Comparison of ENCODE assay signal across 7 mouse cellular contexts in the genomic region with DNA sequence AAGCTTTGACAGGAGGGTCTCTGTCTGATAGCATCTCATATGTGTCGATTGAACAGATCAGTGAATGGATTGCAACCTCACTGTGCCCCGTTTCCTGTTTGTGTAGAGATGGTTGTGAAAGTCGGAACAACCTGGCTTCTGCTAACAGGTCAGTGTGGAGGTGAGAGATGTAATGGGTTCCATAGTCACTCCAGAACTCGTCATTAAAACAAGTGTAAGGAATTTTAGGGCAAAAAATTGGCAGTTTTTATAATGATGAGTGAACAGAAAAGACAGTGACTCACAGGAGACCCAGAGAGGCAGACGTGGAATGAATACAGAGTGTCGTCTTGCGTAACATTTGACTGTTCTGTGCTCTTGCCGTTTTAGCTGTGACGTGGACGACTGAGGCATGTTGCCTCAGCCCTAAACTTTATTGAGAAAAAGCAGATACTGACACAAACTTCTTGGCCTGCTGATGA. TPM values are rescaled to one million over a fixed set of nuclear protein-coding genes. Genes with fewer than 3 reads are reported as not detected.
DNase-seq lines count a peak whose midpoint lies in the region; ATAC-seq lines count a peak whose summit lies in the region.

No protein-coding gene starts in this region.

- no peaks in the 10 kb centered on the region for H3K36me3 ChIP-seq in neural tube, embryonic 11.5 days (ENCODE audit: control insufficient read depth, insufficient read depth, low read length)
- H3K36me3 ChIP-seq in forebrain, embryonic 15.5 days: no peaks in the 10 kb centered on the region
- H3K36me3 ChIP-seq in liver, embryonic 12.5 days: no peaks in the 10 kb centered on the region

- ATAC-seq in neural tube, embryonic 11.5 days (ENCODE audit: insufficient read depth, low FRiP score, low TSS enrichment): no peak
- ATAC-seq in forebrain, embryonic 15.5 days (replicated peaks): no peak
- ATAC-seq in liver, embryonic 12.5 days: no peak
- peak; percentile 66 for ATAC-seq in monocyte, adult 5-6 weeks (replicated peaks; ENCODE audit: insufficient number of reproducible peaks, low FRiP score, low TSS enrichment, poor library complexity, severe bottlenecking)

- H3K4me1 ChIP-seq in neural tube, embryonic 11.5 days (ENCODE audit: control insufficient read depth, insufficient read depth, low read length): no peaks in the 10 kb centered on the region
- H3K4me1 ChIP-seq in forebrain, embryonic 15.5 days: peaks cover 32% of the 10 kb centered on the region
- H3K4me1 ChIP-seq in liver, embryonic 12.5 days: peaks cover 35% of the 10 kb centered on the region

- no peak for DNase-seq in neural tube, embryonic 11.5 days (ENCODE audit: low spot score)
- DNase-seq in neural tube, embryonic 10.5 days (ENCODE audit: extremely low spot score, low spot score): no peak
- peak; percentile 18 for DNase-seq in adrenal gland, postnatal 25 days
- DNase-seq in retina, postnatal 1 day: no peak

- WGBS in neural tube, embryonic 11.5 days: 75% methylated on average over 10 of the region's 10 CpGs
- 70% methylated on average over 10 of the region's 10 CpGs for WGBS in forebrain, embryonic 15.5 days
- 39% methylated on average over 10 of the region's 10 CpGs for WGBS in liver, embryonic 12.5 days (ENCODE audit: insufficient replicate concordance)

- peak overlapping the region; percentile 91; the same call in 1 of the 2 replicates for H3K4me3 ChIP-seq in neural tube, embryonic 11.5 days (ENCODE audit: low read depth, low read length)
- H3K4me3 ChIP-seq in forebrain, embryonic 15.5 days: peak overlapping the region; percentile 73
- H3K4me3 ChIP-seq in liver, embryonic 12.5 days: peak overlapping the region; percentile 87; the same call in 1 of the 2 replicates

- H3K27ac ChIP-seq in neural tube, embryonic 11.5 days (ENCODE audit: low read depth, low read length): no peak overlapping the region
- no peak overlapping the region for H3K27ac ChIP-seq in forebrain, embryonic 15.5 days (replicated peaks)
- no peak overlapping the region for H3K27ac ChIP-seq in liver, embryonic 12.5 days

- no peaks in the 10 kb centered on the region for H3K9me3 ChIP-seq in neural tube, embryonic 11.5 days (ENCODE audit: control insufficient read depth, low read length)
- no peaks in the 10 kb centered on the region for H3K9me3 ChIP-seq in forebrain, embryonic 15.5 days
- H3K9me3 ChIP-seq in liver, embryonic 12.5 days (replicated peaks): no peaks in the 10 kb centered on the region

- no peak overlapping the region for H3K4me2 ChIP-seq in neural tube, embryonic 11.5 days (ENCODE audit: low read depth)
- peak overlapping the region; percentile 59 for H3K4me2 ChIP-seq in forebrain, embryonic 15.5 days (replicated peaks)
- peak overlapping the region; percentile 87 for H3K4me2 ChIP-seq in liver, embryonic 12.5 days

- H3K9ac ChIP-seq in neural tube, embryonic 11.5 days (ENCODE audit: low read length): no peak overlapping the region
- H3K9ac ChIP-seq in forebrain, embryonic 15.5 days (replicated peaks): peak overlapping the region; percentile 71; the same call in 1 of the 2 replicates
- no peak overlapping the region for H3K9ac ChIP-seq in liver, embryonic 12.5 days

- H3K27me3 ChIP-seq in neural tube, embryonic 11.5 days (ENCODE audit: control insufficient read depth, insufficient read depth, low read length): no peaks in the 10 kb centered on the region
- no peaks in the 10 kb centered on the region for H3K27me3 ChIP-seq in forebrain, embryonic 15.5 days
- no peaks in the 10 kb centered on the region for H3K27me3 ChIP-seq in liver, embryonic 12.5 days (replicated peaks)

RNA-seq across cellular contexts. Expression of a gene that starts 1.6 kb away (rescaled TPM):
- polyA plus RNA-seq in neural tube, embryonic 11.5 days (2014; fragmentation: Nextera tagmentation; extraction: Ambion mirVana): 35.5 and 36.0 TPM in 2 replicates
- total RNA-seq in adrenal gland, postnatal 25 days (2021): 52.8 and 78.7 TPM in 2 replicates
- 48.8 and 51.8 TPM in 2 replicates for polyA plus RNA-seq in forebrain, embryonic 15.5 days (2015; fragmentation: Nextera tagmentation; extraction: Ambion mirVana)
- polyA plus RNA-seq in liver, embryonic 12.5 days (2016; fragmentation: Nextera tagmentation; extraction: Ambion mirVana): 11.9 and 13.3 TPM in 2 replicates
- 39.4 to 49.1 TPM (median 39.6 TPM) in 3 replicates for total RNA-seq in monocyte, adult 5-6 weeks (2017)

RNA-seq across cellular contexts. Expression of a gene that starts 19.4 kb away (rescaled TPM):
- 52.8 and 55.1 TPM in 2 replicates for polyA plus RNA-seq in neural tube, embryonic 11.5 days (2014; fragmentation: Nextera tagmentation; extraction: Ambion mirVana)
- 36.2 and 38.2 TPM in 2 replicates for total RNA-seq in adrenal gland, postnatal 25 days (2021)
- 50.1 and 59.7 TPM in 2 replicates for polyA plus RNA-seq in forebrain, embryonic 15.5 days (2015; fragmentation: Nextera tagmentation; extraction: Ambion mirVana)
- polyA plus RNA-seq in liver, embryonic 12.5 days (2016; fragmentation: Nextera tagmentation; extraction: Ambion mirVana): 41.7 and 45.2 TPM in 2 replicates
- 12.5 to 30.2 TPM (median 29.2 TPM) in 3 replicates for total RNA-seq in monocyte, adult 5-6 weeks (2017)
